Mouse (Mus musculus) erythroblast, embryonic 14.5 days (primary cell): ENCODE results near the gene Ddx17. TPM values are rescaled to one million over a fixed set of nuclear protein-coding genes. Genes with fewer than 3 reads are reported as not detected.

Source experiments
- H3K27me3 ChIP-seq: 2 replicates; pipeline ENCODE4 v1.6.1; 2012; ENCODE audit warnings: inconsistent platforms; ENCODE audit not compliant: control insufficient read depth
- H3K36me3 ChIP-seq: 2 replicates; pipeline ENCODE4 v1.6.1; 2012; ENCODE audit warnings: mild to moderate bottlenecking, inconsistent platforms; ENCODE audit not compliant: control insufficient read depth
- H3K4me1 ChIP-seq: 2 replicates; pipeline ENCODE4 v1.6.1; 2012; ENCODE audit warnings: inconsistent platforms; ENCODE audit not compliant: control insufficient read depth
- H3K4me3 ChIP-seq: replicated peaks from 2 replicates; pipeline ENCODE3; 2012; ENCODE audit warnings: moderate library complexity, mild to moderate bottlenecking, inconsistent platforms
- H3K9me3 ChIP-seq: 2 replicates; pipeline ENCODE4 v1.6.1; 2012; ENCODE audit warnings: low read length, inconsistent platforms, mixed read lengths; ENCODE audit not compliant: control insufficient read depth
- GATA1 ChIP-seq: IDR thresholded peaks from 2 replicates; pipeline ENCODE4 v1.6.1; 2012; ENCODE audit warnings: low read length, inconsistent platforms, mixed read lengths
- TAL1 ChIP-seq: IDR thresholded peaks from 3 replicates; pipeline ENCODE4 v1.6.1; 2012; ENCODE audit warnings: low read length, inconsistent platforms, mixed read lengths
- polyA plus RNA-seq: library from polyadenylated mRNA; stranded (reverse); fragments of >175 nt; gene quantifications from 2 replicates; pipeline ENCODE4 v1.2.3, GENCODE M21; 2012

Ddx17 gene
- polyA plus RNA-seq, 1 experiment: 2.4 TPM

- Histone ChIP-seq H3K36me3 (no peaks in the 10 kb centered on the region), H3K4me1 (no peaks in the 10 kb centered on the region), H3K9me3 (peaks cover 7% of the 10 kb centered on the region; the same call in 1 of the 2 replicates), H3K27me3 (peaks cover 97% of the 10 kb centered on the region), H3K4me3 (no peak overlapping the region)
- TF ChIP-seq GATA1 (no peak), TAL1 (no peak)
Observed at GRCm38 (mm10) chr15:79509998-79510397, 36.5 kb downstream of the Ddx17 start.

- peaks cover 97% of the 10 kb centered on the region for H3K27me3 ChIP-seq
- H3K4me3 ChIP-seq: no peak overlapping the region
- H3K4me1 ChIP-seq: no peaks in the 10 kb centered on the region
- H3K36me3 ChIP-seq: no peaks in the 10 kb centered on the region
- H3K9me3 ChIP-seq: no peaks in the 10 kb centered on the region
- TF ChIP-seq GATA1: no peak
- TF ChIP-seq TAL1: no peak
Observed at GRCm38 (mm10) chr15:79507055-79507828, 39.3 kb downstream of the Ddx17 start.

- H3K36me3 ChIP-seq: no peaks in the 10 kb centered on the region
- no peak overlapping the region for H3K4me3 ChIP-seq
- H3K4me1 ChIP-seq: no peaks in the 10 kb centered on the region
- TF ChIP-seq TAL1 (no peak), GATA1 (no peak)
- peaks cover 96% of the 10 kb centered on the region for H3K27me3 ChIP-seq
- H3K9me3 ChIP-seq: no peaks in the 10 kb centered on the region
Observed at GRCm38 (mm10) chr15:79506460-79506859, 40.1 kb downstream of the Ddx17 start.

GRCm38 (mm10) chr15:79505616-79506283 lies 40.8 kb downstream of the Ddx17 start:
- Histone ChIP-seq H3K4me1 (no peaks in the 10 kb centered on the region), H3K36me3 (no peaks in the 10 kb centered on the region), H3K4me3 (no peak overlapping the region), H3K27me3 (peaks cover 93% of the 10 kb centered on the region), H3K9me3 (no peaks in the 10 kb centered on the region)
- TF ChIP-seq TAL1 (no peak), GATA1 (no peak)

GRCm38 (mm10) chr15:79504707-79505452 lies 41.7 kb downstream of the Ddx17 start, which contains the start of gene Kcnj4:
Gene Kcnj4 (minus strand): TSS chr15:79505241.
- TF ChIP-seq TAL1: no peak
- TF ChIP-seq GATA1: no peak

GRCm38 (mm10) chr15:79503438-79503837 lies 43.1 kb downstream of the Ddx17 start:
- no peak overlapping the region for H3K4me3 ChIP-seq
- H3K27me3 ChIP-seq: peaks cover 86% of the 10 kb centered on the region
- TF ChIP-seq GATA1: no peak
- TF ChIP-seq TAL1: no peak
- H3K36me3 ChIP-seq: no peaks in the 10 kb centered on the region
- no peaks in the 10 kb centered on the region for H3K9me3 ChIP-seq
- no peaks in the 10 kb centered on the region for H3K4me1 ChIP-seq

More at GRCm38 (mm10) chr15:79504707-79505452, 41.7 kb downstream of the Ddx17 start, which contains the start of gene Kcnj4:
- no peaks in the 10 kb centered on the region for H3K36me3 ChIP-seq
- H3K9me3 ChIP-seq: no peaks in the 10 kb centered on the region
- H3K27me3 ChIP-seq: peaks cover 87% of the 10 kb centered on the region
- no peak within 1 kb of the TSS for H3K4me3 ChIP-seq
- H3K4me1 ChIP-seq: no peaks in the 10 kb centered on the region

GRCm38 (mm10) chr15:79502891-79503341 lies 43.6 kb downstream of the Ddx17 start:
- no peaks in the 10 kb centered on the region for H3K9me3 ChIP-seq
- H3K4me1 ChIP-seq: no peaks in the 10 kb centered on the region
- H3K36me3 ChIP-seq: no peaks in the 10 kb centered on the region
- H3K27me3 ChIP-seq: peaks cover 83% of the 10 kb centered on the region
- no peak overlapping the region for H3K4me3 ChIP-seq
- no peak for TF ChIP-seq TAL1
- no peak for TF ChIP-seq GATA1

- Histone ChIP-seq H3K27me3 (peaks cover 58% of the 10 kb centered on the region), H3K4me1 (no peaks in the 10 kb centered on the region)
Observed at GRCm38 (mm10) chr15:79500110-79500509, 46.4 kb downstream of the Ddx17 start.

GRCm38 (mm10) chr15:79493527-79493926 lies 53.0 kb downstream of the Ddx17 start:
- H3K9me3 ChIP-seq: no peaks in the 10 kb centered on the region
- H3K4me3 ChIP-seq: no peak overlapping the region
- no peaks in the 10 kb centered on the region for H3K36me3 ChIP-seq
- peaks cover 18% of the 10 kb centered on the region for H3K27me3 ChIP-seq
- TF ChIP-seq GATA1 (no peak), TAL1 (no peak)
- H3K4me1 ChIP-seq: no peaks in the 10 kb centered on the region

More at GRCm38 (mm10) chr15:79500110-79500509, 46.4 kb downstream of the Ddx17 start:
- no peak for TF ChIP-seq GATA1
- H3K9me3 ChIP-seq: no peaks in the 10 kb centered on the region
- no peak overlapping the region for H3K4me3 ChIP-seq
- no peaks in the 10 kb centered on the region for H3K36me3 ChIP-seq
